Mouse (Mus musculus): ENCODE measurements around the gene Otop2.

Otop2 gene

GRCm38 (mm10) chr11:115297214-115297826 lies 9.6 kb upstream of the Otop2 start, which contains the start of gene Fads6:
Gene Fads6 (minus strand): TSS chr11:115297663.
- DNase-seq (ENCODE audit: low spot score in 2 of 2): peak; percentile 56 to 59

GRCm38 (mm10) chr11:115298160-115298559 lies 8.8 kb upstream of the Otop2 start:
- DNase-seq (ENCODE audit: low spot score in 2 of 2): no peak

DNA sequence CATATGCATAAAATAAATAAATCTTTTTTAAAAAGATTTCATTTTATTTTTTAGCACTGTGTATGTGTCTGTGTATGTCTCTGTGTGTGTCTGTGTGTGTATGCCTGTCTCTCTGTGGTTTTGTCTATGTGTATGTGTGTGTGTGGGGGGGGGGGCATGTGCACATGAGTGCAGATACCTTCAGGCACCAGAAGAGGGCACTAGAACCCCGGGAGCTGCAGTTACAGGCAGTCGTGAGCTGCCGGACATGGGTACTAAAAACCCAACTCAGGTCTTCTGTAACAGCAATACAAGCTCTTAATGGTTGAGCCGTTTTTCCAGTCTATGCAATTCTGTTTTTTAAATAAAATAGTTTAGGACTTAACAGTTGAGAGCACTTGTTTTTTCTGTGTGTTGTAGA lies 6.2 kb upstream of the Otop2 start:
- DNase-seq (ENCODE audit: low spot score in 2 of 2): no peak

DNA sequence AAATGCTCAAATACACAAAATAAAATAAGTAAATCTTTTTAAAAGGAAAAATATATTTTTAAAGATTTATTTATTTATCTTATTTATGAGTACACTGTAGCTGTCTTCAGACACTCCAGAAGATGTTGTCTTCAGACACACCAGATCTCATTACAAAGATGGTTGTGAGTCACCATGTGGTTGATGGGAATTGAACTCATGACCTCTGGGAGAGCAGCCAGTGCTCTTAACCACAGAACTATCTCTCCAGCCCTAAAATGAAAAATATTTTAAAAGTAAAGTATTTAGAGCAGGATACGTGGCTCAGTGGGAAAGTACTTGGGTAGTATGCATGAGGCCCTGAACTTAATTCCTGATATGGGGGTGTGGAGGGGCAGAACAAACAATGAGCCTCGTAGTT lies 5.6 kb upstream of the Otop2 start:
- DNase-seq (ENCODE audit: low spot score in 2 of 2): no peak

DNA sequence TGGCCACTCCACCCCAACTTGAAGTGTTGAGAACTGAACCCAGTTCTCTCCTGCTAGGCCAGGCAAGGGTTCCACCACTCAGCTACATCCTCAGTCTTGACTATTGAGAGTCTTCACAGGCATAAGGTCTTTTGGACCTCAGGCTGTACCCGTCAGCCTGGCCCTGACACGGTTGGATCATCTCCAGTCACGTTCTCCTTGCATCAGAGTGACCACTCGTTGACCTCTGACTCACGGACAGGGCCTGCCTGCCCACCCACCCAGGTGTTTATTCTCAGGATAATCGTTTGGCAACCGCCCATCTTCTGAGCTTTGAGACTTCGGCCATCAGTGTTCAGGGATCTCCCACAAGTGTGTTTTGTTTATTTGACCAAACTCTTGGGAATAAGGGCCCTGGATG lies 3.8 kb upstream of the Otop2 start:
- DNase-seq (ENCODE audit: low spot score in 2 of 2): no peak

- DNase-seq (ENCODE audit: low spot score in 2 of 2): no peak
Measured at GRCm38 (mm10) chr11:115308781-115309180, 1.8 kb downstream of the Otop2 start.

GRCm38 (mm10) chr11:115314249-115314648 lies 7.3 kb downstream of the Otop2 start:
- DNase-seq (ENCODE audit: low spot score in 2 of 2): no peak

DNA sequence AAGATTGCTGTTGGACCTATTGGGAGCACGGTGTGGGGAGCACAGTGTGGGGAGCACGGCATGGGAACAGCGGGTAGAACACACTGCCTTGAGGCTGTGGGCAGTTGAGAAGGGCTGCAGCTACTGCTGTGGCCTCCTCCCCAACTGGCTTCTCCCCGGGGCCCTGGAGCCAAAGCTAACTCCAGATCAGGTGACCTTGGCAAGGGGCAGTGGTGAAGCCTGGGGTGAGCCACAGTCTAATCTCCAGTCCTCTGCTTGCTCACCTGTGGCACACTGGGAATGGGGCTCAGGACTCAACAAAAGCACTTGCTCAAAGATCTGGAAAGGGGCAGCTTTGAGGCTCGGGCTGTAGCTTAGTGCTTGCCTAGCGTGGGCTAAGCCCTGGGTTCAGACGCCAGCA lies 10.2 kb downstream of the Otop2 start:
- no peak for DNase-seq (ENCODE audit: low spot score in 2 of 2)

DNA sequence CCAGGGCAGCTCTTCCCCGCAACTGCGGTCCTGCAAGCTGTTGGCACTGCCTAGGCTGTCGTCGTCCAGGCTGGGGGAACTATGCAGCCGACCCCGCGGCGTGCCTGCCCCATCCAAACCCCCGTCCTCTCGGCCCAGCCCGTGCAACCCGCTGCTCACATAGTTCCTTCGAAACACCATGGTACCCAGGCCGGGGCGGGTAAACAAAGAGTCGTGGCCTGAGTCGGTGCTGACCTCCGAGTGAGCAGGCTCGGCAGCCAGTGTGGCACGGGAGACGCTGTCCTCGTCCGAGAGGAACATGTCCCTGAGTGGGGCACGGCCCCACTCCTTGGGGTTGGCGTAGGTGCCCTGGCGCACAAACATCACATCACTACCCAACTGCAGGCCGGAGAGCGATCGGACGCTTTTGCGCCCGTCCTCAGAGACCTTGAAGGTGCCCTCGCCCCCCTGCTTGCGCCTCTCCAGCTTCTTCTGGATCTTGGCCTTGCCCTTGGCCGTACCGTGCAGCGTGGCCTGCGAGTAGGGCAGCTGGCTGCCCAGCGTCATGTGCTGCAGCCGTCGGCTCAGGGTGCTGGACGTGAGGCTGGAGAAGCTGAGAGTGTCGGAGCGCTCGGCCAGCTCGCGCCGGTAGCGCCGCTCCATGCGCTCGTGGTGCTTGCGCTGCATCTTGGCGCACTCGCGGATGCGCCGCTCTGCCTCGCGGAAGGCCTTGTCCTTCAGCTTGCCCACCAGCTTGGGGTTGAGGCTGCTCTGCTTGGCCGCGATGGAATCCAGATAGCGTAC lies 11.5 kb downstream of the Otop2 start:
- DNase-seq (ENCODE audit: low spot score in 2 of 2): no peak

DNA sequence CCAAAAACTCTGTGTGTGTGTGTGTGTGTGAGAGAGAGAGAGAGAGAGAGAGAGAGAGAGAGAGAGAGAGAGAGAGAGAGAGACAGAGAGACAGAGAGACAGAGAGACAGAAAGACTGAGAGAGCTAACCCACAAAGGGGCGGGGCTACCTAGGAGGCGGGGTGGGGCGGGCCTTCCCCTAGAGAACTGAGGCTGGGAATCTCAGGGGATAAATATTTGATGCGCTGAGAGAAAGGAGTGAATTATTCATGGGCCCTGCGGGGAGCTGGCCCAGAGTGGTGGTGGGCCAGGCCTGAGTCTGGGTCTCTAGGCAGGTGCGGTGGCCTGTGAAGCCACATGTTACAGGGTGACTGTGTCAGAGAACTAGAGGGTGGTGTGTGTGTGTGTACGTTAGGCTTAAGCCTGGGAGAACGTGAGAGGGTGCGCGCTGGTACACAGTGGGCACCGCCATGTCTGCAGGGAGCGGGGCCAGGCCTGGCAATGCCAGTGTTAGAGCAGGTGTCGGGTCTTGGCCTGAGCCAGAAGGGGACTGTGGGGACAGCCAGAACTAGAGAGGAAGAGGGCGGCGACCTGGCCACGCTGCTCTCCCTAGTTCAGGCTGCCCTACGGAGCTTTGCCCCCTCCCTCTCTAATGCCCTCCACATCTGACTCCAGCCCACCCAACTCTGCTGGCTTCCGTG lies 12.9 kb downstream of the Otop2 start:
- no peak for DNase-seq (ENCODE audit: low spot score in 2 of 2)

GRCm38 (mm10) chr11:115321906-115322693 lies 15.1 kb downstream of the Otop2 start, which contains the start of gene Ush1g:
Gene Ush1g (minus strand): TSS chr11:115322041.
- no peak for DNase-seq (ENCODE audit: low spot score in 2 of 2)

- no peak for DNase-seq (ENCODE audit: low spot score in 2 of 2)
Measured at GRCm38 (mm10) chr11:115323354-115323753, 16.4 kb downstream of the Otop2 start.

DNA sequence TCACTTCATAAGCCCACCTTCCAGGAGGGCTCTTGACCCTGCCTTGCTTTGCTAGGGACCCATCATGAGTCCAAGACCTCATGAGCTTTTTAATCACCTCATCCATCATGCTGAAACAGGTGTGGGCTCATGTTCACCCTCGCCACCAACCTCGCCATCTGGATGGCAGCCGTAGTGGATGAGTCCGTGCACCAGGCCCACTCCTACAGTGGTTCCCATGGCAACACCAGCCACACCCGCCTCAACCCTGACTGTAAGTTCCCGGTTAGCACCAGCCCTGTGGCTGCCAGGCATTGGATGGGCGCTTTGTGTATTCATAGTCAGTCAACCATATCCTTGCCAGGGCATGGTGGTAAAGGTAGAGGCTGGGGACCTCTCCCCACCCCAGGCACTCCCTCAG lies 19.8 kb downstream of the Otop2 start:
- no peak for DNase-seq (ENCODE audit: low spot score in 2 of 2)

DNA sequence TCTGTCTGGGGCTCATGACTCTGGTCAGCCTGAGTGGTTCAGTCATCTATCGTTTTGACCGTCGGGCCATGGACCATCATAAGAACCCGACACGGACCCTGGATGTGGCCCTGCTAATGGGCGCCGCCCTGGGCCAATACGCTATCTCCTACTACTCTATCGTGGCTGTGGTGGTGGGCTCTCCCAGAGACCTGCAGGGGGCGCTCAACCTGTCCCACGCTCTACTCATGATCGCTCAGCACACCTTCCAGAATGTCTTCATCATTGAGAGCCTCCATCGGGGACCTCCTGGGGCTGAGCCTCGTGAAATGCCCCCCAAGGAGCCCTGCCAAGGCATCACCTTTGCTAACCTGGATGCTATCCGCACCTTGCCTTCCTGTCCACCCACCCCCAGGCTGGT lies 22.4 kb downstream of the Otop2 start:
- DNase-seq (ENCODE audit: low spot score in 2 of 2): no peak

- DNase-seq (ENCODE audit: low spot score in 2 of 2): no peak
Measured at GRCm38 (mm10) chr11:115334531-115334930, 27.6 kb downstream of the Otop2 start, which contains the start of gene Otop3. Gene Otop3 (plus strand): TSS chr11:115334731.

DNA sequence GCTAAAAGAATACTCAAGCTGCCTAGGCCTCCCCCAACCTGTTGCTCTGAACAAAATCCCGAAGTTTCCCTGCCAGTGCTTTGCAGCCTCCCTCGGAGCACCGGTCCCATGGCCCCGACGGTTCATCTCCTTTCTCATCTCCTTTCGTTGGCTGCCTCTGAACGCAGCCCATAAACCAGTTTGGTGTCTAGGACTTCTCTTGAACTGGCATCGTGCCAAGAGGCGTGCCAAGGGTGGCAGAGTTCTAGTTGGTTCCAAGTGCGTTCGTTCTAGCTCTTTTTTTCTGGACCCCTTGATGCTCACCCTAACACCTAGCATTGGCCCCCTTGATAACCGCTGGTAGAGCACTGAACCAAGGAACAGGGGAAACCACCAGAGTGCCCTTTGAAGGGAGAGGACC lies 28.3 kb downstream of the Otop2 start:
- no peak for DNase-seq (ENCODE audit: low spot score in 2 of 2)

- no peak for DNase-seq (ENCODE audit: low spot score in 2 of 2)
Measured at GRCm38 (mm10) chr11:115336115-115336514, 29.2 kb downstream of the Otop2 start.

DNA sequence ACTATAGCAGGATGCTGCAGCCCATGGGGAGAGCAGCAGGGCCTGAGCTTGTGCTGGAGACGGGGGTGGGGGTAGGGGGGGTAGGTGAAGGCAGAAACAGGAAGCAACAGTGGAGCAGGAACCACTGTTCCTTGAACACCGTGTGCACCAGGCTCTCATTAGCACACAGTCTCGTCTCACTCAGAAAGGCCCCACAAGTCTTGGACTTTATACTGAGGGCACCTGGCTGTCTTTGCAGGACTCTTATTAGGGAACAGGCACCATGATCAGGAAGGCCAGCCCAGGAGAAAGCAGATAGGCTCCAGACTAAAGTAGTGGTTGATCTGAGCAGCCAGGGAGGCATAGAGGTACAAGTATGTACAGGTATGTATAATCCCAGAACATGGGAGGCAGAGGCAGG lies 30.4 kb downstream of the Otop2 start:
- no peak for DNase-seq (ENCODE audit: low spot score in 2 of 2)

DNA sequence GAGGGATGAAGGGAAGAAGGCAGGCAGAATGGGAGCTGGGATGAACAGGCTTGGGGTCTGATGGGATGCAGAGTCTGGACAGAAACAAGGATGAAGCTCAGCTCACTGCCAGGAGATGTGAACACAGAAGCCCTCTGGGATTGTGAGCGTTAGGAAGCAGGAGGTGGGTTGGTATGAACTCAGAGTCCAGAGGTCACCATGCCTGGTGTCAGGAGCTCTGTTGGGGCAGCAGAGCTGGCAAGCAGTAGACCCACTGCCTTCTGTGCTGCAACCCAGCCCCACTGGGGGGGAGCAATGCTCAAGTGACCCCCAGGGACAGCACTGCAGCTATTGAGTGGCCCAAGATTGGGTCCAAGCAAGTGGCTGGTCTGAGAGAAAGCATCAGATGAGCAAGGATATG lies 30.9 kb downstream of the Otop2 start:
- DNase-seq (ENCODE audit: low spot score in 2 of 2): no peak

- no peak for DNase-seq (ENCODE audit: low spot score in 2 of 2)
Measured at GRCm38 (mm10) chr11:115341246-115341645, 34.3 kb downstream of the Otop2 start.

GRCm38 (mm10) chr11:115341866-115342265 lies 34.9 kb downstream of the Otop2 start:
- DNase-seq (ENCODE audit: low spot score in 2 of 2): no peak

- no peak for DNase-seq (ENCODE audit: low spot score in 2 of 2)
Measured at GRCm38 (mm10) chr11:115344967-115345366, 38.0 kb downstream of the Otop2 start.

Data from frontal cortex, postnatal 10 days (tissue).